Mouse (Mus musculus) heart, embryonic 16.5 days (tissue): Measurements from ENCODE around the gene Nkiras2. TPM values are rescaled to one million over a fixed set of nuclear protein-coding genes. Genes with fewer than 3 reads are reported as not detected.

Experiments used
- ATAC-seq: fragments of 200-750 bp; cut with Nextera tagmentation; replicated peaks from 2 replicates; pipeline ENCODE4 v1.8.0; 2017; ENCODE audit warnings: moderate number of reproducible peaks; ENCODE audit not compliant: insufficient read depth, low FRiP score; ENCODE audit errors: extremely low read depth
- H3K27ac ChIP-seq: fragments of 300-500 bp; sonication (generic); 2 replicates; pipeline ENCODE4 v1.5.1; 2014; ENCODE audit warnings: mild to moderate bottlenecking, low read length, control low read depth, moderate library complexity
- H3K27me3 ChIP-seq: fragments of 300-500 bp; sonication (generic); 2 replicates; pipeline ENCODE4 v1.6.1; 2014; ENCODE audit warnings: low read length, mixed read lengths; ENCODE audit not compliant: control insufficient read depth, insufficient read depth
- H3K36me3 ChIP-seq: fragments of 300-500 bp; sonication (generic); 2 replicates; pipeline ENCODE4 v1.6.1; 2014; ENCODE audit not compliant: control insufficient read depth, insufficient read depth
- H3K4me1 ChIP-seq: fragments of 300-500 bp; sonication (generic); 2 replicates; pipeline ENCODE4 v1.6.1; 2014; ENCODE audit warnings: low read length, mixed read lengths; ENCODE audit not compliant: control insufficient read depth, insufficient read depth
- H3K4me2 ChIP-seq: fragments of 300-500 bp; sonication (generic); 2 replicates; pipeline ENCODE4 v1.6.1; 2014; ENCODE audit warnings: low read depth, mild to moderate bottlenecking, control low read depth, low read length
- H3K4me3 ChIP-seq: fragments of 300-500 bp; sonication (generic); 2 replicates; pipeline ENCODE4 v1.5.1; 2014; ENCODE audit warnings: mild to moderate bottlenecking, control low read depth, low read length
- H3K9ac ChIP-seq: fragments of 300-500 bp; sonication (generic); 2 replicates; pipeline ENCODE4 v1.6.1; 2014; ENCODE audit warnings: low read length, control low read depth
- H3K9me3 ChIP-seq: fragments of 300-500 bp; sonication (generic); replicated peaks from 2 replicates; pipeline ENCODE4 v1.6.1; 2016; ENCODE audit warnings: low read length; ENCODE audit not compliant: control insufficient read depth
- WGBS: fragments of 180-500 bp; shearing (Covaris S2); extraction: QIAGEN DNeasy Blood & Tissue Kit; methylation state at CpG from one replicate; pipeline ENCODE4 v1.1.7; 2014; 5-methylcytosine and 5-hydroxymethylcytosine counted together
- polyA plus RNA-seq: library from polyadenylated mRNA; unstranded; fragments of >200 nt; fragmentation: Nextera tagmentation; extraction: Ambion mirVana; gene quantifications from 2 replicates; pipeline ENCODE4 v1.2.1, GENCODE M21; 2015

Gene Nkiras2
- polyA plus RNA-seq, 1 experiment from 2014 or later: 78.8 TPM

- Histone ChIP-seq H3K36me3 (peaks cover 3% of the 10 kb centered on the region; the same call in 1 of the 2 replicates), H3K27me3 (no peaks in the 10 kb centered on the region), H3K27ac (peak overlapping the region; percentile 94), H3K9ac (peak overlapping the region; percentile 90), H3K9me3 (no peaks in the 10 kb centered on the region), H3K4me1 (peaks cover 28% of the 10 kb centered on the region), H3K4me3 (peak overlapping the region; percentile 83), H3K4me2 (peak overlapping the region; percentile 97)
- WGBS: under 1% methylated on average over 40 of the region's 40 CpGs
- peak; percentile 92 for ATAC-seq
Observed at GRCm38 (mm10) chr11:100619485-100619975, 486 bp downstream of the Nkiras2 start.

DNA sequence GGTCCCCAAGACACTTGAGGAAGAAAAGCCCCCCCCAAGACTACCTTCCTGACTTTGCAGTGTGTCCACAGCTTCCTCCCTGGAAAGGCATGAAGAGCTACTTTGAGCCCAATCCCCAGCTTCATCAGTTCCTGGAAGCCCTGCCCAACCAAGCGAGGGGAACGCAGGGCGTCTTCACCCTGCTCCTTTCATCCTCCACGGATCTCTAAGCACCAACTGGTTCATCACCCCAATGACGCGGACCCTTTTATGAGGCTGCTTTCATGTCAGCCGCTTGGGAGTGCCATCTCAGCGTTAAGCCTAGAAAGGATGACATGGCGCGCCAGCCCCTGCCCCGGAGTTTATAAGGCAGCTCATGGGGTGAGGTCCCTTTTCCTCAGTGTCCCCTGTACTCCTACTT lies 938 bp downstream of the Nkiras2 start, which contains the start of gene Dnajc7:
Gene Dnajc7 (minus strand): TSS at position 187 of the 400 bp plus-strand sequence.
- ATAC-seq: no peak
- Histone ChIP-seq H3K4me2 (peak within 1 kb of the TSS; percentile 97), H3K9ac (peak within 1 kb of the TSS; percentile 90), H3K4me3 (peak within 1 kb of the TSS; percentile 83), H3K27ac (peak within 1 kb of the TSS; percentile 94), H3K36me3 (peaks cover 4% of the 10 kb centered on the region; the same call in 1 of the 2 replicates), H3K9me3 (no peaks in the 10 kb centered on the region), H3K4me1 (peaks cover 28% of the 10 kb centered on the region), H3K27me3 (no peaks in the 10 kb centered on the region)
- 5% methylated on average over 11 of the region's 11 CpGs for WGBS

DNA sequence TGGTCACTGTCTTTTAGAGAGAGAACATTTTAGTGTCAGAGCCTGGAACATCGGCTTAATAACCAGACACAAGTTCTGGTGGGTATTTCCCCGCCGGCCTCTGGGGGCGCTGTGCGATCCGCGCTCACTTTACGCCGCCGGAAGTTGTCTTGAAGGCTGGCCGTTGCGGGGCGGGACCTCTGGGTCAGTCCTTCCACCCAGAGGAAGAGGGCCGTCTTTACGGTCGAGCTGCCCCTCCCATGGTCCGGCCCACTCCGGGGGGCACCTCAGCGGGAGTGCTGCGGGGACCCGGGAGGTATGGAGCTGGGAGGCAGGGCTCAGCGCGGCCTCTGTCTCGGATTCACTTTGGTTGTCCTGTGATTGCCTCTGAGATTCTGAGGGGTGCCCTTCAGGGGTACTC lies 3.7 kb downstream of the Nkiras2 start:
- H3K9me3 ChIP-seq: no peaks in the 10 kb centered on the region
- peak overlapping the region; percentile 95 for H3K27ac ChIP-seq
- WGBS: under 1% methylated on average over 24 of the region's 24 CpGs
- H3K4me2 ChIP-seq: peak overlapping the region; percentile 66
- H3K36me3 ChIP-seq: peaks cover 15% of the 10 kb centered on the region
- H3K9ac ChIP-seq: peak overlapping the region; percentile 94
- H3K27me3 ChIP-seq: no peaks in the 10 kb centered on the region
- peak overlapping the region; percentile 95 for H3K4me3 ChIP-seq
- peaks cover 30% of the 10 kb centered on the region for H3K4me1 ChIP-seq
- ATAC-seq: peak; percentile 76

GRCm38 (mm10) chr11:100623867-100624266 lies 4.8 kb downstream of the Nkiras2 start:
- WGBS: 43% methylated on average over 5 of the region's 5 CpGs
- Histone ChIP-seq H3K27me3 (no peaks in the 10 kb centered on the region), H3K9ac (peak overlapping the region; percentile 52; the same call in 1 of the 2 replicates), H3K27ac (no peak overlapping the region), H3K4me1 (peaks cover 23% of the 10 kb centered on the region), H3K4me2 (peak overlapping the region; percentile 66), H3K36me3 (peaks cover 15% of the 10 kb centered on the region), H3K9me3 (no peaks in the 10 kb centered on the region), H3K4me3 (peak overlapping the region; percentile 95)
- no peak for ATAC-seq

DNA sequence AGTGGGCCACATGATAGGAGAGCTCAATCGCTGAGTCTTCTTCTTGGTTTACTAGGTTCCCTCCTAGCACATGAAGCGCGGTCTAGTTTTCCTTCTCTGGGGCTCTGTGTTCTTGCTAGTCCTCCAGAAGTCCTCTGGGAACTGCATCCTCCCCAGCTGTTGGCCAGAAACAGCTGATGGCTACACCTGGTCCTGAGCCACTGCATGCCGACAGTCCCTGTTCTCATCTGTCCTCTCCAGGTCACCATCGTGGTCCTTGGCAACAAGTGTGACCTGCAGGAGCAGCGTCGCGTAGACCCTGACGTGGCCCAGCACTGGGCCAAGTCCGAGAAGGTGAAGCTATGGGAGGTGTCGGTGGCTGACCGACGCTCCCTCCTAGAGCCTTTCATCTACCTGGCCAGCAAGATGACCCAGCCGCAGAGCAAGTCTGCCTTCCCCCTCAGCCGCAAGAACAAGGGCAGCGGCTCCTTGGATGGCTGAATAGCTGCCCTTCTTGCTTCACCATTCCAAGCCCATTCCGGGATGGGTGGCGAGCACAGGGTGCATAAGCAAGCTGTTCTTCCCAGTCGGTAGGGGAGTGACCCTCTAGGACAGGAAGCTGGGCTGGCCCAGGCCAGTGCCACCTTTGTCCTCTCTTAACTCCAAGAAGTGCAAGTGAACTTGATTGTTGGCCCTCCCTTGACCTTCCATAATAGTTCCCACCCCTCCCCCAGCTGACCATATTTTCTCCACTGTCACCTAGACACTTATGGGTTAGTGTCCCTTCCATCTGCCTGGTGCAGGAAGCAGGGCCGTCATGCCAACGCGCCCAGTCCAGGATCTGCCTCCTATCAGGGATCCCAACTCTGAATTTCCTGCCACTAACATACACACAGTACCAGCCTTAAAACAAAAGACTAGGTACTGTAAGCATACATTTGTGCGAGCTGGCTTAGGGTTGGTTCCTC lies 7.0 kb downstream of the Nkiras2 start:
- no peak overlapping the region for H3K4me2 ChIP-seq
- peaks cover 15% of the 10 kb centered on the region for H3K36me3 ChIP-seq
- H3K4me1 ChIP-seq: peaks cover 18% of the 10 kb centered on the region
- no peaks in the 10 kb centered on the region for H3K9me3 ChIP-seq
- ATAC-seq: no peak
- H3K4me3 ChIP-seq: no peak overlapping the region
- 0 out of 2 replicates have a peak overlapping the region, but pooled peaks have one; percentile 5 for H3K27ac ChIP-seq
- 92% methylated on average over 23 of the region's 23 CpGs for WGBS
- H3K9ac ChIP-seq: no peak overlapping the region
- 0 out of 2 replicates have a peak, but pooled peaks cover 2% of the 10 kb centered on the region for H3K27me3 ChIP-seq

GRCm38 (mm10) chr11:100626701-100627195 lies 7.7 kb downstream of the Nkiras2 start:
- Histone ChIP-seq H3K4me1 (peaks cover 18% of the 10 kb centered on the region), H3K27ac (0 out of 2 replicates have a peak overlapping the region, but pooled peaks have one; percentile 5), H3K36me3 (peaks cover 15% of the 10 kb centered on the region), H3K4me2 (no peak overlapping the region), H3K27me3 (0 out of 2 replicates have a peak, but pooled peaks cover 2% of the 10 kb centered on the region), H3K4me3 (no peak overlapping the region), H3K9ac (no peak overlapping the region), H3K9me3 (no peaks in the 10 kb centered on the region)
- WGBS: 17% methylated on average over 9 of the region's 9 CpGs
- 0 out of 2 replicates have a peak, but pooled peaks have one; percentile 50 for ATAC-seq

- no peak overlapping the region for H3K4me2 ChIP-seq
- H3K9ac ChIP-seq: no peak overlapping the region
- H3K9me3 ChIP-seq: no peaks in the 10 kb centered on the region
- ATAC-seq: no peak
- peaks cover 15% of the 10 kb centered on the region for H3K4me1 ChIP-seq
- H3K27me3 ChIP-seq: 0 out of 2 replicates have a peak, but pooled peaks cover 2% of the 10 kb centered on the region
- H3K27ac ChIP-seq: no peak overlapping the region
- peaks cover 15% of the 10 kb centered on the region for H3K36me3 ChIP-seq
- 70% methylated on average over 5 of the region's 5 CpGs for WGBS
- no peak overlapping the region for H3K4me3 ChIP-seq
Observed at GRCm38 (mm10) chr11:100628056-100628455, 9.0 kb downstream of the Nkiras2 start.

- peaks cover 11% of the 10 kb centered on the region for H3K4me1 ChIP-seq
- H3K27me3 ChIP-seq: 0 out of 2 replicates have a peak, but pooled peaks cover 2% of the 10 kb centered on the region
- 54% methylated on average over 13 of the region's 13 CpGs for WGBS
- peaks cover 15% of the 10 kb centered on the region for H3K36me3 ChIP-seq
- no peak overlapping the region for H3K9ac ChIP-seq
- H3K27ac ChIP-seq: no peak overlapping the region
- H3K4me2 ChIP-seq: no peak overlapping the region
- no peaks in the 10 kb centered on the region for H3K9me3 ChIP-seq
- no peak overlapping the region for H3K4me3 ChIP-seq
- ATAC-seq: no peak
Observed at GRCm38 (mm10) chr11:100628862-100629352, 9.9 kb downstream of the Nkiras2 start.
